Mouse (Mus musculus) brain, embryonic 14.5 days (tissue): Measurements from ENCODE around the gene Bcl10.
"Not testable (repeated sequence)": the region's sequence is repeated elsewhere in the genome, so short reads cannot be mapped to it uniquely, and the experiment has no call there.

Experiments used
- CTCF ChIP-seq: fragments of 200-500 bp; IDR thresholded peaks from 2 replicates; pipeline ENCODE4 v1.5.1; 2012; ENCODE audit warnings: inconsistent platforms, mild to moderate bottlenecking, moderate library complexity, borderline replicate concordance; ENCODE audit not compliant: insufficient read depth, insufficient read length; ENCODE audit errors: extremely low read depth
- POLR2A ChIP-seq: fragments of 200-500 bp; IDR thresholded peaks from 2 replicates; pipeline ENCODE4 v1.6.1; 2012; ENCODE audit warnings: mild to moderate bottlenecking, inconsistent platforms, borderline replicate concordance; ENCODE audit not compliant: poor library complexity, insufficient read depth, insufficient read length, severe bottlenecking; ENCODE audit errors: extremely low read depth

DNA sequence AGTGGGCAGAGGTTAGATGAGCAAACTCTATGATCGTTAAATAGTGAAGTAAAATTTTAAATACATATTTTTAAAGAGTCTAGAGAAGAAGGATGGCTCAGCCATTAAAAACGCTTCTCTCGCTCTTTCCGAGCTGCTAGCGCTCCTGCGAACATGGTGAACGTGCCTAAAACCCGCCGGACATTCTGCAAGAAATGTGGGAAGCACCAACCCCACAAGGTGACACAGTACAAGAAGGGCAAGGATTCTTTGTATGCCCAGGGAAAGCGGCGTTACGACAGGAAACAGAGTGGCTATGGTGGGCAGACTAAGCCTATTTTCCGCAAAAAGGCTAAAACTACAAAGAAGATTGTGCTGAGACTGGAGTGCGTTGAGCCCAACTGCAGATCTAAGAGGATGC lies 43.7 kb upstream of the Bcl10 start:
- not testable (repeated sequence) for TF ChIP-seq CTCF, POLR2A
